Mouse (Mus musculus): ENCODE measurements around the gene Mertk. TPM values are rescaled to one million over a fixed set of nuclear protein-coding genes. Genes with fewer than 3 reads are reported as not detected.
A peak's percentile ranks its signal among the peaks of the same experiment; 100 is the strongest.

The Mertk gene
- total RNA-seq, 1 experiment from 2014 or later = not detected

GRCm38 (mm10) chr2:128751030-128751429 lies 52.3 kb downstream of the Mertk start:
- no peak for ATAC-seq (replicated peaks; ENCODE audit: insufficient number of reproducible peaks, low FRiP score, low TSS enrichment, poor library complexity, severe bottlenecking)

GRCm38 (mm10) chr2:128753295-128753873 lies 54.6 kb downstream of the Mertk start:
- no peak for ATAC-seq (replicated peaks; ENCODE audit: insufficient number of reproducible peaks, low FRiP score, low TSS enrichment, poor library complexity, severe bottlenecking)

GRCm38 (mm10) chr2:128755149-128755691 lies 56.5 kb downstream of the Mertk start:
- ATAC-seq (replicated peaks; ENCODE audit: insufficient number of reproducible peaks, low FRiP score, low TSS enrichment, poor library complexity, severe bottlenecking) = no peak

- no peak for ATAC-seq (replicated peaks; ENCODE audit: insufficient number of reproducible peaks, low FRiP score, low TSS enrichment, poor library complexity, severe bottlenecking)
Observed at GRCm38 (mm10) chr2:128758724-128759340, 60.1 kb downstream of the Mertk start.

GRCm38 (mm10) chr2:128762008-128762407 lies 63.3 kb downstream of the Mertk start:
- ATAC-seq (replicated peaks; ENCODE audit: insufficient number of reproducible peaks, low FRiP score, low TSS enrichment, poor library complexity, severe bottlenecking) = no peak

GRCm38 (mm10) chr2:128765787-128766186 lies 67.0 kb downstream of the Mertk start:
- ATAC-seq (replicated peaks; ENCODE audit: insufficient number of reproducible peaks, low FRiP score, low TSS enrichment, poor library complexity, severe bottlenecking) = no peak

GRCm38 (mm10) chr2:128768545-128769247 lies 69.9 kb downstream of the Mertk start:
- no peak for ATAC-seq (replicated peaks; ENCODE audit: insufficient number of reproducible peaks, low FRiP score, low TSS enrichment, poor library complexity, severe bottlenecking)

GRCm38 (mm10) chr2:128770557-128770956 lies 71.8 kb downstream of the Mertk start:
- ATAC-seq (replicated peaks; ENCODE audit: insufficient number of reproducible peaks, low FRiP score, low TSS enrichment, poor library complexity, severe bottlenecking) = no peak

- peak; percentile 76 for ATAC-seq (replicated peaks; ENCODE audit: insufficient number of reproducible peaks, low FRiP score, low TSS enrichment, poor library complexity, severe bottlenecking)
Observed at GRCm38 (mm10) chr2:128771048-128771447, 72.3 kb downstream of the Mertk start.

- no peak for ATAC-seq (replicated peaks; ENCODE audit: insufficient number of reproducible peaks, low FRiP score, low TSS enrichment, poor library complexity, severe bottlenecking)
Observed at GRCm38 (mm10) chr2:128771750-128772338, 73.1 kb downstream of the Mertk start.

GRCm38 (mm10) chr2:128782231-128782630 lies 83.5 kb downstream of the Mertk start:
- peak; percentile 56; the same call in 1 of the 2 replicates for ATAC-seq (replicated peaks; ENCODE audit: insufficient number of reproducible peaks, low FRiP score, low TSS enrichment, poor library complexity, severe bottlenecking)

- no peak for ATAC-seq (replicated peaks; ENCODE audit: insufficient number of reproducible peaks, low FRiP score, low TSS enrichment, poor library complexity, severe bottlenecking)
Observed at GRCm38 (mm10) chr2:128783660-128784345, 85.0 kb downstream of the Mertk start.

- no peak for ATAC-seq (replicated peaks; ENCODE audit: insufficient number of reproducible peaks, low FRiP score, low TSS enrichment, poor library complexity, severe bottlenecking)
Observed at GRCm38 (mm10) chr2:128784814-128785213, 86.1 kb downstream of the Mertk start.

- no peak for ATAC-seq (replicated peaks; ENCODE audit: insufficient number of reproducible peaks, low FRiP score, low TSS enrichment, poor library complexity, severe bottlenecking)
Observed at GRCm38 (mm10) chr2:128786341-128786740, 87.6 kb downstream of the Mertk start.

GRCm38 (mm10) chr2:128786795-128787194 lies 88.0 kb downstream of the Mertk start:
- no peak for ATAC-seq (replicated peaks; ENCODE audit: insufficient number of reproducible peaks, low FRiP score, low TSS enrichment, poor library complexity, severe bottlenecking)

- no peak for ATAC-seq (replicated peaks; ENCODE audit: insufficient number of reproducible peaks, low FRiP score, low TSS enrichment, poor library complexity, severe bottlenecking)
Observed at GRCm38 (mm10) chr2:128787805-128788204, 89.0 kb downstream of the Mertk start.

GRCm38 (mm10) chr2:128790875-128791614 lies 92.3 kb downstream of the Mertk start:
- ATAC-seq (replicated peaks; ENCODE audit: insufficient number of reproducible peaks, low FRiP score, low TSS enrichment, poor library complexity, severe bottlenecking) = no peak

- no peak for ATAC-seq (replicated peaks; ENCODE audit: insufficient number of reproducible peaks, low FRiP score, low TSS enrichment, poor library complexity, severe bottlenecking)
Observed at GRCm38 (mm10) chr2:128793958-128794357, 95.2 kb downstream of the Mertk start.
